Mouse (Mus musculus) neural tube, embryonic 11.5 days (tissue): ENCODE results near the gene Lrba. TPM values are rescaled to one million over a fixed set of nuclear protein-coding genes. Genes with fewer than 3 reads are reported as not detected.

Experiments
- ATAC-seq: fragments of 200-750 bp; cut with Nextera tagmentation; 2 replicates; pipeline ENCODE4 v1.8.0; 2017; ENCODE audit warnings: moderate number of reproducible peaks, mild to moderate bottlenecking, moderate TSS enrichment, moderate library complexity; ENCODE audit not compliant: insufficient read depth, low FRiP score, low TSS enrichment
- DNase-seq: peaks from one replicate; pipeline ENCODE4 v3.0.0-alpha.2; 2015; ENCODE audit warnings: low spot score
- H3K27ac ChIP-seq: fragments of 300-500 bp; sonication (generic); 2 replicates; pipeline ENCODE4 v1.5.1; 2014; ENCODE audit warnings: low read depth, mild to moderate bottlenecking, low read length
- H3K27me3 ChIP-seq: fragments of 300-500 bp; sonication (generic); 2 replicates; pipeline ENCODE4 v1.6.1; 2014; ENCODE audit warnings: mild to moderate bottlenecking, low read length, mixed read lengths; ENCODE audit not compliant: control insufficient read depth, insufficient read depth
- H3K36me3 ChIP-seq: fragments of 300-500 bp; sonication (generic); 2 replicates; pipeline ENCODE4 v1.6.1; 2014; ENCODE audit warnings: mild to moderate bottlenecking, low read length, moderate library complexity, mixed read lengths; ENCODE audit not compliant: control insufficient read depth, insufficient read depth
- H3K4me1 ChIP-seq: fragments of 300-500 bp; sonication (generic); 2 replicates; pipeline ENCODE4 v1.6.1; 2014; ENCODE audit warnings: low read length, mixed read lengths; ENCODE audit not compliant: control insufficient read depth, insufficient read depth
- H3K4me2 ChIP-seq: fragments of 300-500 bp; sonication (generic); 2 replicates; pipeline ENCODE4 v1.6.1; 2014; ENCODE audit warnings: low read depth, mild to moderate bottlenecking, moderate library complexity
- H3K4me3 ChIP-seq: fragments of 300-500 bp; sonication (generic); 2 replicates; pipeline ENCODE4 v1.5.1; 2014; ENCODE audit warnings: low read depth, low read length
- H3K9ac ChIP-seq: fragments of 300-500 bp; sonication (generic); 2 replicates; pipeline ENCODE4 v1.6.1; 2014; ENCODE audit warnings: mild to moderate bottlenecking, low read length
- H3K9me3 ChIP-seq: fragments of 300-500 bp; sonication (generic); 2 replicates; pipeline ENCODE4 v1.6.1; 2016; ENCODE audit warnings: low read length; ENCODE audit not compliant: control insufficient read depth
- WGBS: fragments of 180-500 bp; shearing (Covaris S2); extraction: QIAGEN DNeasy Blood & Tissue Kit; methylation state at CpG from one replicate; pipeline ENCODE4 v1.1.7; 2014; 5-methylcytosine and 5-hydroxymethylcytosine counted together
- polyA plus RNA-seq: library from polyadenylated mRNA; unstranded; fragments of >200 nt; fragmentation: Nextera tagmentation; extraction: Ambion mirVana; gene quantifications from 2 replicates; pipeline ENCODE4 v1.2.1, GENCODE M21; 2014

Lrba gene
- polyA plus RNA-seq, 1 experiment from 2014 or later = 5.7 TPM

GRCm38 (mm10) chr3:86294866-86295265 lies 70.4 kb downstream of the Lrba start:
- Histone ChIP-seq H3K9ac (no peak overlapping the region), H3K36me3 (no peaks in the 10 kb centered on the region), H3K4me3 (no peak overlapping the region), H3K27me3 (no peaks in the 10 kb centered on the region), H3K9me3 (no peaks in the 10 kb centered on the region), H3K4me2 (no peak overlapping the region), H3K4me1 (no peaks in the 10 kb centered on the region), H3K27ac (no peak overlapping the region)
- no peak for DNase-seq
- 98% methylated on average over 1 of the region's 1 CpGs for WGBS
- ATAC-seq = no peak

- ATAC-seq = no peak
- Histone ChIP-seq H3K4me2 (no peak overlapping the region), H3K4me3 (no peak overlapping the region), H3K27me3 (no peaks in the 10 kb centered on the region), H3K9ac (no peak overlapping the region), H3K4me1 (no peaks in the 10 kb centered on the region), H3K27ac (no peak overlapping the region), H3K36me3 (no peaks in the 10 kb centered on the region), H3K9me3 (no peaks in the 10 kb centered on the region)
- no peak for DNase-seq
- 72% methylated on average over 8 of the region's 8 CpGs for WGBS
Observed at GRCm38 (mm10) chr3:86296214-86296613, 71.7 kb downstream of the Lrba start.

GRCm38 (mm10) chr3:86308833-86309232 lies 84.4 kb downstream of the Lrba start:
- Histone ChIP-seq H3K36me3 (no peaks in the 10 kb centered on the region), H3K9ac (no peak overlapping the region), H3K4me3 (no peak overlapping the region), H3K27me3 (no peaks in the 10 kb centered on the region), H3K4me1 (no peaks in the 10 kb centered on the region), H3K27ac (no peak overlapping the region), H3K4me2 (no peak overlapping the region), H3K9me3 (no peaks in the 10 kb centered on the region)
- WGBS = 60% methylated on average over 2 of the region's 2 CpGs
- ATAC-seq = no peak
- no peak for DNase-seq

- Histone ChIP-seq H3K4me2 (no peak overlapping the region), H3K4me1 (no peaks in the 10 kb centered on the region), H3K9ac (no peak overlapping the region), H3K27ac (no peak overlapping the region), H3K36me3 (no peaks in the 10 kb centered on the region), H3K4me3 (no peak overlapping the region), H3K9me3 (no peaks in the 10 kb centered on the region), H3K27me3 (no peaks in the 10 kb centered on the region)
- DNase-seq (no peak), ATAC-seq (no peak)
- 55% methylated on average over 5 of the region's 5 CpGs for WGBS
Observed at GRCm38 (mm10) chr3:86310216-86310615, 85.7 kb downstream of the Lrba start.

GRCm38 (mm10) chr3:86311406-86311805 lies 86.9 kb downstream of the Lrba start:
- DNase-seq = no peak
- 43% methylated on average over 1 of the region's 1 CpGs for WGBS

GRCm38 (mm10) chr3:86317636-86318035 lies 93.2 kb downstream of the Lrba start:
- ATAC-seq (no peak), DNase-seq (no peak)
- Histone ChIP-seq H3K27me3 (no peaks in the 10 kb centered on the region), H3K4me2 (no peak overlapping the region), H3K36me3 (no peaks in the 10 kb centered on the region), H3K4me1 (no peaks in the 10 kb centered on the region), H3K4me3 (no peak overlapping the region), H3K27ac (no peak overlapping the region), H3K9me3 (no peaks in the 10 kb centered on the region), H3K9ac (no peak overlapping the region)
- WGBS = 92% methylated on average over 5 of the region's 5 CpGs

More at GRCm38 (mm10) chr3:86311406-86311805, 86.9 kb downstream of the Lrba start:
- H3K27me3 ChIP-seq = no peaks in the 10 kb centered on the region
- no peak for ATAC-seq
- no peaks in the 10 kb centered on the region for H3K4me1 ChIP-seq
- H3K4me3 ChIP-seq = no peak overlapping the region
- no peak overlapping the region for H3K4me2 ChIP-seq
- H3K9ac ChIP-seq = no peak overlapping the region
- no peaks in the 10 kb centered on the region for H3K36me3 ChIP-seq
- no peaks in the 10 kb centered on the region for H3K9me3 ChIP-seq
- H3K27ac ChIP-seq = no peak overlapping the region

- Histone ChIP-seq H3K27me3 (no peaks in the 10 kb centered on the region), H3K27ac (no peak overlapping the region), H3K9ac (no peak overlapping the region), H3K4me1 (no peaks in the 10 kb centered on the region), H3K36me3 (no peaks in the 10 kb centered on the region), H3K9me3 (no peaks in the 10 kb centered on the region), H3K4me3 (no peak overlapping the region), H3K4me2 (no peak overlapping the region)
- DNase-seq (peak; percentile 16), ATAC-seq (no peak)
- 38% methylated on average over 1 of the region's 1 CpGs for WGBS
Observed at GRCm38 (mm10) chr3:86328531-86328930, 104.1 kb downstream of the Lrba start.

GRCm38 (mm10) chr3:86343261-86343660 lies 118.8 kb downstream of the Lrba start:
- 43% methylated on average over 5 of the region's 5 CpGs for WGBS
- no peak overlapping the region for H3K27ac ChIP-seq
- H3K36me3 ChIP-seq = no peaks in the 10 kb centered on the region
- H3K4me1 ChIP-seq = peaks cover 2% of the 10 kb centered on the region
- ATAC-seq = no peak
- peak; percentile 16 for DNase-seq
- H3K27me3 ChIP-seq = no peaks in the 10 kb centered on the region
- no peak overlapping the region for H3K4me2 ChIP-seq
- no peaks in the 10 kb centered on the region for H3K9me3 ChIP-seq
- no peak overlapping the region for H3K9ac ChIP-seq
- H3K4me3 ChIP-seq = no peak overlapping the region

GRCm38 (mm10) chr3:86362486-86362885 lies 138.0 kb downstream of the Lrba start:
- Histone ChIP-seq H3K9me3 (no peaks in the 10 kb centered on the region), H3K36me3 (no peaks in the 10 kb centered on the region), H3K9ac (no peak overlapping the region), H3K4me3 (no peak overlapping the region), H3K27ac (no peak overlapping the region), H3K4me2 (no peak overlapping the region), H3K27me3 (no peaks in the 10 kb centered on the region), H3K4me1 (no peaks in the 10 kb centered on the region)
- ATAC-seq = no peak
- DNase-seq = no peak
- whole genome bisulfite sequencing = 79% methylated on average over 5 of the region's 5 CpGs
